Mouse (Mus musculus): ENCODE measurements around the gene Rdh7. TPM values are rescaled to one million over a fixed set of nuclear protein-coding genes. Genes with fewer than 3 reads are reported as not detected.

Gene Rdh7
- not detected in 2 replicates for polyA plus RNA-seq (2015; fragmentation: Nextera tagmentation; extraction: Ambion mirVana)

- H3K4me2 ChIP-seq (replicated peaks; ENCODE audit: low read depth, low read length): no peak within 1 kb of the TSS
- H3K9me3 ChIP-seq (ENCODE audit: low read length): no peaks in the 10 kb centered on the region
- ATAC-seq (ENCODE audit: low FRiP score, low TSS enrichment): no peak
- no peaks in the 10 kb centered on the region for H3K27me3 ChIP-seq (ENCODE audit: insufficient read depth, low read length)
- H3K27ac ChIP-seq (ENCODE audit: low read length): no peak within 1 kb of the TSS
- 0 out of 2 replicates have a peak, but pooled peaks cover 5% of the 10 kb centered on the region for H3K4me1 ChIP-seq (ENCODE audit: insufficient read depth, low read length)
- no peak within 1 kb of the TSS for H3K4me3 ChIP-seq (ENCODE audit: low read length)
- H3K9ac ChIP-seq (replicated peaks; ENCODE audit: low read length): no peak within 1 kb of the TSS
- no peaks in the 10 kb centered on the region for H3K36me3 ChIP-seq (ENCODE audit: insufficient read depth, low read length)
Observed at GRCm38 (mm10) chr10:127888605-127889004, at the start of gene Rdh7. TSS of gene Rdh7 (minus strand) at chr10:127888817.

GRCm38 (mm10) chr10:127937428-127938010 lies 48.9 kb upstream of the Rdh7 start:
- no peaks in the 10 kb centered on the region for H3K36me3 ChIP-seq (ENCODE audit: insufficient read depth, low read length)
- ATAC-seq (ENCODE audit: low FRiP score, low TSS enrichment): no peak
- no peak overlapping the region for H3K4me3 ChIP-seq (ENCODE audit: low read length)
- no peak overlapping the region for H3K27ac ChIP-seq (ENCODE audit: low read length)
- H3K9ac ChIP-seq (replicated peaks; ENCODE audit: low read length): no peak overlapping the region
- 0 out of 2 replicates have a peak, but pooled peaks cover 10% of the 10 kb centered on the region for H3K4me1 ChIP-seq (ENCODE audit: insufficient read depth, low read length)
- H3K27me3 ChIP-seq (ENCODE audit: insufficient read depth, low read length): no peaks in the 10 kb centered on the region
- 4% methylated on average over 2 of the region's 2 CpGs for WGBS
- no peaks in the 10 kb centered on the region; the same call in 1 of the 2 replicates for H3K9me3 ChIP-seq (ENCODE audit: low read length)
- no peak overlapping the region for H3K4me2 ChIP-seq (replicated peaks; ENCODE audit: low read depth, low read length)

DNA sequence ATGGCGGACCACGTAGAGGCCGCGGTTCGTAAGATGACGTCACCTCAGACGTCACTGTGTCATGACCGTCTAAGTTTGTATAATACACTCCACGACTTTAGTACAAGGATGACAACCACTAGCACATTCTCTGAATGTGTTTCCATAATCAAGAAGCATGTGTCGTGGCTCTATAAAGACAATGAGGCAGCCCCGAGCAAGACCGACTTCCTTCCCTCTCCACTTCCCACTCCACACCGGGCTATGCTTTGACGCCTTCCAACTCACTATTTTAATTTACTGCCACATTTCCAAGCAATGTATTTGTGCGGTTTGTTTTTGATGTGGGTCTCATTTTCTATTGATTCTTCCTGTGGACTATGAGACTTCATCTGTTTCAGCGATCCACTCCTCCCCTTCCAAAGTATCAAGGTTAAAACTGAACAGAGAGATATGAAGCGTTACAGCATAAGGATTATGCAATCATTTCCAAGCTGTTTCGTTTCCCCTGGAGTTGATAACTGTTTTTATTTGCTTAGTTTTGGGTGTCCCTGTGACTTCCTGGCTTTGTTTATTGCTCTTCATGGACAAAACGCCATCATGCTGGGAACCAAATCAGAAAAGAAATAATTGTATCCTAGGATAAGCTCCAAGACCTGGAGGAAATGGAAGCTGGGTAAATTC lies 48.3 kb upstream of the Rdh7 start:
- H3K27me3 ChIP-seq (ENCODE audit: insufficient read depth, low read length): no peaks in the 10 kb centered on the region
- no peak overlapping the region for H3K4me2 ChIP-seq (replicated peaks; ENCODE audit: low read depth, low read length)
- 0 out of 2 replicates have a peak, but pooled peaks cover 10% of the 10 kb centered on the region for H3K4me1 ChIP-seq (ENCODE audit: insufficient read depth, low read length)
- no peak overlapping the region for H3K9ac ChIP-seq (replicated peaks; ENCODE audit: low read length)
- H3K27ac ChIP-seq (ENCODE audit: low read length): no peak overlapping the region
- ATAC-seq (ENCODE audit: low FRiP score, low TSS enrichment): no peak
- WGBS: 78% methylated on average over 19 of the region's 19 CpGs
- H3K4me3 ChIP-seq (ENCODE audit: low read length): no peak overlapping the region
- H3K9me3 ChIP-seq (ENCODE audit: low read length): no peaks in the 10 kb centered on the region; the same call in 1 of the 2 replicates
- H3K36me3 ChIP-seq (ENCODE audit: insufficient read depth, low read length): no peaks in the 10 kb centered on the region

DNA sequence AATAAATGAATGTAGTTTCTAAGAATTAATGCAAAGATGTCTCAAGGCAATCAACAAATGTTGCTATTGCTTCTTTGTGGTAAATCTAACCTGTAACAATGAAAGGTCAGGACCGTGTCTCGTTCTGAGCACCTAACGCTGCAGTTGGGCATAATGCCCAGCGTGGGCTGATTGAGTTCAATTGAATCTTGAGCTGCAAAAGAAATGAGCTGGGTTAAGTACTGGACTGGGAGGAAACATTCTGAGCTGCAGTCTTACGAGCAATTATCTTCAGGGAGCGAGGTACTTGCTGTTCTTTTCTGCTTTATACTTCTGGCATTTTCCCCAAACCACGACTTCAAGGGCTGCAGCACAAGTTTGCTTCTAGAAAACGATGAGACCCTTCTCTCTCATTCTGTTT lies 47.7 kb upstream of the Rdh7 start:
- H3K36me3 ChIP-seq (ENCODE audit: insufficient read depth, low read length): no peaks in the 10 kb centered on the region
- H3K9ac ChIP-seq (replicated peaks; ENCODE audit: low read length): no peak overlapping the region
- no peak for ATAC-seq (ENCODE audit: low FRiP score, low TSS enrichment)
- H3K27ac ChIP-seq (ENCODE audit: low read length): no peak overlapping the region
- no peaks in the 10 kb centered on the region for H3K27me3 ChIP-seq (ENCODE audit: insufficient read depth, low read length)
- no peaks in the 10 kb centered on the region; the same call in 1 of the 2 replicates for H3K9me3 ChIP-seq (ENCODE audit: low read length)
- 0 out of 2 replicates have a peak, but pooled peaks cover 10% of the 10 kb centered on the region for H3K4me1 ChIP-seq (ENCODE audit: insufficient read depth, low read length)
- 85% methylated on average over 8 of the region's 8 CpGs for WGBS
- H3K4me3 ChIP-seq (ENCODE audit: low read length): no peak overlapping the region
- H3K4me2 ChIP-seq (replicated peaks; ENCODE audit: low read depth, low read length): no peak overlapping the region

DNA sequence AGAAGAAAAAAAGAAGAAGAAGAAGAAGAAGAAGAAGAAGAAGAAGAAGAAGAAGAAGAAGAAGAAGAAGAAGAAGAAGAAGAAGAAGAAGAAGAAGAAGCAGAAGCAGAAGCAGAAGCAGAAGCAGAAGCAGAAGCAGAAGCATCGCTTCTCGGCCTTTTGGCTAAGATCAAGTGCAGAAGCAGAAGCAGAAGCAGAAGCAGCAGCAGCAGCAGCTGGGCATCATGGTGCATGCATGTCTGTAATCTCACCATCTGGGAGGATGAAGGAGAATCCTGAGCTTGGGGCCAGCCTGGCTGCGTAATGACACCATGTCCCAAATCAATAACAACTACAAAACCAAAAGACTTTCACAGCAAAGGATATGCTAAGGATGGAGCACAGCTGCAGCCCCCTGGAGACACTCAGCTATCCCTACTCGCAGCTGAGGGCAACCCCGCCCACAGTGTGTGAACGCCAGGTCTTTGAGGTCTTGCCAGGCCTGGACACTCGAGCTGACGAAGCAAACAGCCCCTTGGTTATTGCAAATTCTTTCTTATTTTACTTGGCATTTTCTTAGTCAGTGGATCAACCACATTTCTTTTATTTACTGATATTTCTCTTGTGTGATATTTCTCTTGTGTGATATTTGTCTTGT lies 43.8 kb upstream of the Rdh7 start:
- Histone ChIP-seq H3K9me3 (ENCODE audit: low read length) (no peaks in the 10 kb centered on the region; the same call in 1 of the 2 replicates), H3K4me3 (ENCODE audit: low read length) (no peak overlapping the region), H3K9ac (replicated peaks; ENCODE audit: low read length) (no peak overlapping the region), H3K4me2 (replicated peaks; ENCODE audit: low read depth, low read length) (no peak overlapping the region), H3K4me1 (ENCODE audit: insufficient read depth, low read length) (0 out of 2 replicates have a peak, but pooled peaks cover 10% of the 10 kb centered on the region), H3K27me3 (ENCODE audit: insufficient read depth, low read length) (no peaks in the 10 kb centered on the region), H3K36me3 (ENCODE audit: insufficient read depth, low read length) (no peaks in the 10 kb centered on the region), H3K27ac (ENCODE audit: low read length) (no peak overlapping the region)
- ATAC-seq (ENCODE audit: low FRiP score, low TSS enrichment): no peak
- WGBS: 59% methylated on average over 8 of the region's 8 CpGs

DNA sequence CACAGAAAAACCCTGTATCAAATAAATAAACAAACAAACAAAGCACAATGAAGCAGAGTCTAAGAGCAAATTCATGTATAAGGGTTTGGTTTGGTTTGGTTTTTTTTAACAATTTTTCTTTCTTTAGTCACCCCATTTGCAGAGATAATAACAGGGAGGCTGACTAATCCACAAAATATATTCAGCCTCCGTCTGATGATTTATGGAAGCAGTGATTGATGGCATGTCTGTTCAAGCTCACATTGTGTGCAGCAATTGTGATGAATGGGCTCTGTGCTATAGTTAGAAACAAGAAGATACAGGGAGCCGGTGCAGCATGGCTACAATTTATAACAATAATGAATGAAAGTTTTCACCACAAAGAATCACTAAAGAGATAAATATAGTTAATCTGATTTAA lies 39.1 kb upstream of the Rdh7 start:
- Histone ChIP-seq H3K4me1 (ENCODE audit: insufficient read depth, low read length) (peaks cover 10% of the 10 kb centered on the region; the same call in 1 of the 2 replicates), H3K9ac (replicated peaks; ENCODE audit: low read length) (no peak overlapping the region), H3K27ac (ENCODE audit: low read length) (no peak overlapping the region), H3K4me3 (ENCODE audit: low read length) (no peak overlapping the region), H3K36me3 (ENCODE audit: insufficient read depth, low read length) (no peaks in the 10 kb centered on the region), H3K4me2 (replicated peaks; ENCODE audit: low read depth, low read length) (no peak overlapping the region), H3K9me3 (ENCODE audit: low read length) (no peaks in the 10 kb centered on the region), H3K27me3 (ENCODE audit: insufficient read depth, low read length) (no peaks in the 10 kb centered on the region)
- 61% methylated on average over 2 of the region's 2 CpGs for WGBS
- ATAC-seq (ENCODE audit: low FRiP score, low TSS enrichment): no peak

DNA sequence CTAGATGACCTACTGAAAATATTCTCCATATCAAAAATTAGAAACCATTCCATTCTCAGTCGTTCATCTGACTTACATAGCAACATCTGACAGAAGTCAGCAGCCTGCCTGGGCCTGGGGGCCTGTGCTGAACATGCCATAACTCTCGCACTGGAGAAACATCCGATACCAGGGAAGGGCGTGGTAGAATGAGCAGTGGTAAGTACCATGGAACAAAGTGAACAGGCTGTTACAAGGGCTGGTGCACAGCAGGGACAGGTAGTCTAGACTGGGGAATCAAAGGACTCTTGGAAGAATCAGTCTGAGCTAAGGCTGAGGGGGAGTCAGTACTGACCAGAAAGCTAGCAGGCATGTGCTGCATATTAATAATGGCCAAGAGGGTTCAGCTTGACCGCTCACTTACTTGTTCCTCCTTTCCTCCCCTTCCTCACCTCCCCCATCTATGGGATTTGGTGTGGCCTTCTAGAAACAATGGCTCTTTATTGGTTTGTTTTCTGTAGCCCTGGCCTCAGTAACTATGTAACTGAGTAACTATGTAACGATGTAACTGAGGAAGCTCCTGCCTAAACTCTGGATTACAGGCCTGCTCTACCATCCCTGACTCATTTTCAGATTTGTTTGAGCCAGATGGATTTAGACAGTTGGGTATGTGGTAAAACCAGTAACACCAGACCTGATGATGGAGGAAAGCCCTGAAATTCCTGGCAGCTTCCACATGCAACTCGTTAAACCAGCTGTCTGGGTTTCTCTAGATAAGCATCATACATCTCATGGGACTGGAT lies 36.2 kb upstream of the Rdh7 start:
- Histone ChIP-seq H3K4me2 (replicated peaks; ENCODE audit: low read depth, low read length) (no peak overlapping the region), H3K4me1 (ENCODE audit: insufficient read depth, low read length) (peaks cover 10% of the 10 kb centered on the region; the same call in 1 of the 2 replicates), H3K27me3 (ENCODE audit: insufficient read depth, low read length) (no peaks in the 10 kb centered on the region), H3K36me3 (ENCODE audit: insufficient read depth, low read length) (no peaks in the 10 kb centered on the region), H3K27ac (ENCODE audit: low read length) (peak overlapping the region; percentile 63), H3K9me3 (ENCODE audit: low read length) (no peaks in the 10 kb centered on the region), H3K4me3 (ENCODE audit: low read length) (no peak overlapping the region), H3K9ac (replicated peaks; ENCODE audit: low read length) (no peak overlapping the region)
- ATAC-seq (ENCODE audit: low FRiP score, low TSS enrichment): peak; percentile 92
- WGBS: 39% methylated on average over 7 of the region's 7 CpGs

GRCm38 (mm10) chr10:127923024-127923423 lies 34.4 kb upstream of the Rdh7 start:
- Histone ChIP-seq H3K27me3 (ENCODE audit: insufficient read depth, low read length) (no peaks in the 10 kb centered on the region), H3K9ac (replicated peaks; ENCODE audit: low read length) (no peak overlapping the region), H3K9me3 (ENCODE audit: low read length) (no peaks in the 10 kb centered on the region), H3K4me1 (ENCODE audit: insufficient read depth, low read length) (peaks cover 10% of the 10 kb centered on the region; the same call in 1 of the 2 replicates), H3K36me3 (ENCODE audit: insufficient read depth, low read length) (no peaks in the 10 kb centered on the region), H3K4me2 (replicated peaks; ENCODE audit: low read depth, low read length) (no peak overlapping the region), H3K4me3 (ENCODE audit: low read length) (no peak overlapping the region), H3K27ac (ENCODE audit: low read length) (no peak overlapping the region)
- 82% methylated on average over 8 of the region's 8 CpGs for WGBS
- no peak for ATAC-seq (ENCODE audit: low FRiP score, low TSS enrichment)

DNA sequence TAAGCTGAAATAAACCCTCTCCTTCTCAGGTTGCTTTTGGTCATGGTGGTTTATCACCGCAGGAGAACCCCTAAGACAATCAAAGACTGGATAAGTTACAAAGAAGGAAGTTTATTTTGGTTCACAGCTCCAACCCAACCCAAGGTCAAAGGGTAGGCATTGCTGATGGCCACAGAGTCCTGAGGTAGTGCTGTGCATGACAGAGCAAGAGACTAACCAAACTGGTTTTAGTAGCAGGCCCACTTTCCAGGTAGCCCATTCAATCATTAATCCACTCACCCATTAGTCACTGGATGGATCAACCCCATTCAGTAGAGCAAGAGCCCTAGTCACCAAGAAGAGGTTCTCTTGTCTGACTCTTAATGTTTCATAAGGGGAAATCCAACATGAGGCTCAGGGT lies 33.6 kb upstream of the Rdh7 start:
- Histone ChIP-seq H3K9ac (replicated peaks; ENCODE audit: low read length) (no peak overlapping the region), H3K4me3 (ENCODE audit: low read length) (no peak overlapping the region), H3K27ac (ENCODE audit: low read length) (no peak overlapping the region), H3K4me2 (replicated peaks; ENCODE audit: low read depth, low read length) (no peak overlapping the region), H3K9me3 (ENCODE audit: low read length) (no peaks in the 10 kb centered on the region), H3K36me3 (ENCODE audit: insufficient read depth, low read length) (no peaks in the 10 kb centered on the region), H3K27me3 (ENCODE audit: insufficient read depth, low read length) (no peaks in the 10 kb centered on the region), H3K4me1 (ENCODE audit: insufficient read depth, low read length) (peaks cover 10% of the 10 kb centered on the region; the same call in 1 of the 2 replicates)
- WGBS: 54% methylated on average over 1 of the region's 1 CpGs
- ATAC-seq (ENCODE audit: low FRiP score, low TSS enrichment): no peak
